Mouse (Mus musculus) liver, embryonic 13.5 days (tissue): ENCODE results near the gene Tmprss2. TPM values are rescaled to one million over a fixed set of nuclear protein-coding genes. Genes with fewer than 3 reads are reported as not detected.

Source experiments
- ATAC-seq: fragments of 200-750 bp; cut with Nextera tagmentation; 2 replicates; pipeline ENCODE4 v1.8.0; 2017; ENCODE audit warnings: low read depth, mild to moderate bottlenecking, moderate number of reproducible peaks, moderate library complexity
- DNase-seq: peaks from one replicate; pipeline ENCODE4 v3.0.0; 2022
- H3K27ac ChIP-seq: fragments of 300-500 bp; sonication (generic); 2 replicates; pipeline ENCODE4 v1.5.1; 2015; ENCODE audit warnings: moderate library complexity, mild to moderate bottlenecking, inconsistent platforms
- H3K27me3 ChIP-seq: fragments of 300-500 bp; sonication (generic); 2 replicates; pipeline ENCODE4 v1.6.1; 2015; ENCODE audit warnings: mild to moderate bottlenecking, inconsistent platforms
- H3K36me3 ChIP-seq: fragments of 300-500 bp; sonication (generic); 2 replicates; pipeline ENCODE4 v1.6.1; 2015; ENCODE audit warnings: mild to moderate bottlenecking, inconsistent platforms
- H3K4me1 ChIP-seq: fragments of 300-500 bp; sonication (generic); replicated peaks from 2 replicates; pipeline ENCODE4 v1.6.1; 2015; ENCODE audit warnings: inconsistent platforms
- H3K4me2 ChIP-seq: fragments of 300-500 bp; sonication (generic); 2 replicates; pipeline ENCODE4 v1.6.1; 2015; ENCODE audit warnings: inconsistent platforms, mild to moderate bottlenecking, moderate library complexity
- H3K4me3 ChIP-seq: fragments of 300-500 bp; sonication (generic); replicated peaks from 2 replicates; pipeline ENCODE4 v1.5.1; 2015; ENCODE audit warnings: mild to moderate bottlenecking, inconsistent platforms
- H3K9ac ChIP-seq: fragments of 300-500 bp; sonication (generic); 2 replicates; pipeline ENCODE4 v1.6.1; 2015; ENCODE audit warnings: mild to moderate bottlenecking, inconsistent platforms
- H3K9me3 ChIP-seq: fragments of 300-500 bp; sonication (generic); replicated peaks from 2 replicates; pipeline ENCODE4 v1.6.1; 2016; ENCODE audit warnings: inconsistent platforms
- WGBS: fragments of 180-500 bp; shearing (Covaris S2); methylation state at CpG from one replicate; pipeline ENCODE4 v1.1.7; 2015; ENCODE audit not compliant: insufficient replicate concordance; 5-methylcytosine and 5-hydroxymethylcytosine counted together
- polyA plus RNA-seq: library from polyadenylated mRNA; unstranded; fragments of >200 nt; fragmentation: Nextera tagmentation; extraction: Ambion mirVana; gene quantifications from 2 replicates; pipeline ENCODE4 v1.2.1, GENCODE M21; 2015

The Tmprss2 gene
- polyA plus RNA-seq, result 2.5 and 3.3 TPM in 2 replicates

GRCm38 (mm10) chr16:97610939-97611338 lies at the start of gene Tmprss2:
TSS of gene Tmprss2 (minus strand) at chr16:97611195.
- DNase-seq (no peak), ATAC-seq (peak; percentile 49)
- no peak within 1 kb of the TSS for H3K27ac ChIP-seq
- H3K27me3 ChIP-seq, result peaks cover 48% of the 10 kb centered on the region
- H3K9me3 ChIP-seq, result no peaks in the 10 kb centered on the region
- no peaks in the 10 kb centered on the region for H3K36me3 ChIP-seq
- H3K9ac ChIP-seq, result no peak within 1 kb of the TSS
- WGBS, result 3% methylated on average over 30 of the region's 30 CpGs
- peak within 1 kb of the TSS; percentile 57 for H3K4me2 ChIP-seq
- peak within 1 kb of the TSS; percentile 41 for H3K4me3 ChIP-seq
- peaks cover 12% of the 10 kb centered on the region for H3K4me1 ChIP-seq

- Histone ChIP-seq H3K27ac (peak overlapping the region; percentile 65), H3K36me3 (no peaks in the 10 kb centered on the region), H3K9ac (no peak overlapping the region), H3K4me2 (0 out of 2 replicates have a peak overlapping the region, but pooled peaks have one; percentile 23), H3K27me3 (no peaks in the 10 kb centered on the region), H3K4me3 (no peak overlapping the region), H3K9me3 (no peaks in the 10 kb centered on the region), H3K4me1 (0 out of 2 replicates have a peak, but pooled peaks cover 2% of the 10 kb centered on the region)
- no peak for DNase-seq
- WGBS, result 33% methylated on average over 1 of the region's 1 CpGs
- ATAC-seq, result peak; percentile 75
Observed at GRCm38 (mm10) chr16:97659225-97659658, 48.2 kb upstream of the Tmprss2 start.

GRCm38 (mm10) chr16:97658481-97658880 lies 47.5 kb upstream of the Tmprss2 start:
- Histone ChIP-seq H3K4me1 (0 out of 2 replicates have a peak, but pooled peaks cover 2% of the 10 kb centered on the region), H3K27me3 (no peaks in the 10 kb centered on the region), H3K4me3 (no peak overlapping the region), H3K9ac (no peak overlapping the region), H3K9me3 (no peaks in the 10 kb centered on the region), H3K4me2 (no peak overlapping the region), H3K27ac (no peak overlapping the region), H3K36me3 (no peaks in the 10 kb centered on the region)
- DNase-seq (no peak), ATAC-seq (0 out of 2 replicates have a peak, but pooled peaks have one; percentile 5)
- WGBS, result 52% methylated on average over 6 of the region's 6 CpGs

GRCm38 (mm10) chr16:97655800-97656199 lies 44.8 kb upstream of the Tmprss2 start:
- Histone ChIP-seq H3K27me3 (no peaks in the 10 kb centered on the region), H3K9me3 (no peaks in the 10 kb centered on the region), H3K4me1 (no peaks in the 10 kb centered on the region), H3K27ac (no peak overlapping the region), H3K36me3 (no peaks in the 10 kb centered on the region), H3K9ac (no peak overlapping the region), H3K4me2 (no peak overlapping the region), H3K4me3 (no peak overlapping the region)
- DNase-seq (no peak), ATAC-seq (no peak)
- WGBS, result 46% methylated on average over 2 of the region's 2 CpGs

GRCm38 (mm10) chr16:97649522-97650188 lies 38.7 kb upstream of the Tmprss2 start:
- WGBS, result 60% methylated on average over 9 of the region's 9 CpGs
- H3K27ac ChIP-seq, result no peak overlapping the region
- ATAC-seq, result no peak

GRCm38 (mm10) chr16:97644681-97645080 lies 33.7 kb upstream of the Tmprss2 start:
- no peak for ATAC-seq
- no peak overlapping the region for H3K4me2 ChIP-seq
- no peak for DNase-seq
- no peaks in the 10 kb centered on the region for H3K27me3 ChIP-seq
- no peak overlapping the region for H3K9ac ChIP-seq
- H3K4me1 ChIP-seq, result no peaks in the 10 kb centered on the region; the same call in 1 of the 2 replicates
- H3K4me3 ChIP-seq, result no peak overlapping the region
- no peaks in the 10 kb centered on the region for H3K9me3 ChIP-seq
- no peak overlapping the region for H3K27ac ChIP-seq
- no peaks in the 10 kb centered on the region for H3K36me3 ChIP-seq

More at GRCm38 (mm10) chr16:97649522-97650188, 38.7 kb upstream of the Tmprss2 start:
- Histone ChIP-seq H3K36me3 (no peaks in the 10 kb centered on the region), H3K4me3 (no peak overlapping the region), H3K9me3 (no peaks in the 10 kb centered on the region), H3K9ac (no peak overlapping the region), H3K27me3 (no peaks in the 10 kb centered on the region), H3K4me2 (no peak overlapping the region), H3K4me1 (no peaks in the 10 kb centered on the region; the same call in 1 of the 2 replicates)
- no peak for DNase-seq

GRCm38 (mm10) chr16:97639630-97640029 lies 28.6 kb upstream of the Tmprss2 start:
- Histone ChIP-seq H3K4me1 (no peaks in the 10 kb centered on the region), H3K27ac (no peak overlapping the region), H3K9me3 (no peaks in the 10 kb centered on the region), H3K36me3 (no peaks in the 10 kb centered on the region), H3K4me3 (no peak overlapping the region), H3K9ac (no peak overlapping the region), H3K4me2 (no peak overlapping the region), H3K27me3 (no peaks in the 10 kb centered on the region)
- no peak for ATAC-seq
- WGBS, result 59% methylated on average over 3 of the region's 3 CpGs
- no peak for DNase-seq

- Histone ChIP-seq H3K27me3 (no peaks in the 10 kb centered on the region), H3K4me2 (no peak overlapping the region), H3K4me1 (no peaks in the 10 kb centered on the region), H3K9ac (no peak overlapping the region), H3K4me3 (no peak overlapping the region), H3K27ac (no peak overlapping the region), H3K9me3 (no peaks in the 10 kb centered on the region), H3K36me3 (no peaks in the 10 kb centered on the region)
- 38% methylated on average over 4 of the region's 4 CpGs for WGBS
- DNase-seq (no peak), ATAC-seq (no peak)
Observed at GRCm38 (mm10) chr16:97632880-97633484, 22.0 kb upstream of the Tmprss2 start.

- Histone ChIP-seq H3K4me2 (no peak overlapping the region), H3K27me3 (no peaks in the 10 kb centered on the region), H3K36me3 (no peaks in the 10 kb centered on the region), H3K4me3 (no peak overlapping the region), H3K4me1 (no peaks in the 10 kb centered on the region), H3K9me3 (no peaks in the 10 kb centered on the region), H3K9ac (no peak overlapping the region), H3K27ac (no peak overlapping the region)
- DNase-seq (no peak), ATAC-seq (no peak)
- WGBS, result 63% methylated on average over 6 of the region's 6 CpGs
Observed at GRCm38 (mm10) chr16:97623166-97623565, 12.2 kb upstream of the Tmprss2 start.

- Histone ChIP-seq H3K9ac (no peak overlapping the region), H3K27me3 (no peaks in the 10 kb centered on the region), H3K4me3 (no peak overlapping the region), H3K4me2 (no peak overlapping the region), H3K9me3 (no peaks in the 10 kb centered on the region), H3K27ac (no peak overlapping the region), H3K36me3 (no peaks in the 10 kb centered on the region), H3K4me1 (no peaks in the 10 kb centered on the region)
- WGBS, result 25% methylated on average over 2 of the region's 2 CpGs
- DNase-seq (no peak), ATAC-seq (no peak)
Observed at GRCm38 (mm10) chr16:97622383-97622889, 11.4 kb upstream of the Tmprss2 start.

- DNase-seq (no peak), ATAC-seq (no peak)
- Histone ChIP-seq H3K9me3 (no peaks in the 10 kb centered on the region), H3K9ac (no peak overlapping the region), H3K4me1 (no peaks in the 10 kb centered on the region), H3K4me3 (no peak overlapping the region), H3K36me3 (no peaks in the 10 kb centered on the region), H3K27ac (no peak overlapping the region), H3K4me2 (no peak overlapping the region), H3K27me3 (no peaks in the 10 kb centered on the region)
- 42% methylated on average over 2 of the region's 2 CpGs for WGBS
Observed at GRCm38 (mm10) chr16:97618285-97618684, 7.3 kb upstream of the Tmprss2 start.
